Mouse (Mus musculus) heart, adult 11 months (tissue): ENCODE results near the gene Chrm4.
A peak's percentile ranks its signal among the peaks of the same experiment; 100 is the strongest.

Experiments used
- DNase-seq: peaks from one replicate; pipeline ENCODE4 v3.0.0; 2022

Chrm4 gene

DNA sequence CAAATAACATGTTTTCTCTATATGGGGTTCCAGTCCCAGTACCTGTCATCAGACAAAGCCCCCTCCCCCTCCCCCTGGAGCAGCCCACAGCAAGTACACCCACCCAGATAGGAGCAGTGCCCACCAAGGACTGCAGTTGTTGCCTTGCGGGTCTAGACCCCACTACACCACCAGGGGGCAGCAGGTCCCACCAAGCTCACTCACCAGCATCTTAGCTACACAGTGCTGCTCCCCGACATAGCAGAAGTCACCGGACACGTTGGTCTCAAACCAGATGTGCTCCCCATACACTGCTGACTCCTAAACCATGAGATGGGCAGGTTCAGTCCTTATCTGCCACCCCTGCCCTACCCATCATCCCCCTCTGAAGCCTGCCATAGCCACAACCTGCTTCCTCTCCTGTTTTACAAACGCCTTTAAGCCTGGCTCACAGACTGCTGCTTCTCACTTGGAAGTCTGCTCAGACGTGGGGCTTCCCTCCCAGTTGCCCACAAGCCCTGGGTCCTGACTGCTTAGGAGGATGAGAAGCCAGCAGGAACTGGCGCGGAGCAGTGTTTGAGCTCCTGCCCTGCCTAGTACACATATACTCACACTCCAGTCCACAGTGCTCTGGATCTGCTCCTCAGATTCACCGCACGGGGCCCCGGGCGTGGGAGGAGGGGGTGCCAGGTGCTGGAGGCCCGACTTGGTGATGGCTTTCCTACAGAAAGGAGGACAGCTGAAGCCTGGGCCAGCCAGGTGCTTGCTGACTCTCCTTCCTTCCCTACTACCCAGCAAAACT is 17.3 kb downstream of the Chrm4 start:
- peak; percentile 96 for DNase-seq

DNA sequence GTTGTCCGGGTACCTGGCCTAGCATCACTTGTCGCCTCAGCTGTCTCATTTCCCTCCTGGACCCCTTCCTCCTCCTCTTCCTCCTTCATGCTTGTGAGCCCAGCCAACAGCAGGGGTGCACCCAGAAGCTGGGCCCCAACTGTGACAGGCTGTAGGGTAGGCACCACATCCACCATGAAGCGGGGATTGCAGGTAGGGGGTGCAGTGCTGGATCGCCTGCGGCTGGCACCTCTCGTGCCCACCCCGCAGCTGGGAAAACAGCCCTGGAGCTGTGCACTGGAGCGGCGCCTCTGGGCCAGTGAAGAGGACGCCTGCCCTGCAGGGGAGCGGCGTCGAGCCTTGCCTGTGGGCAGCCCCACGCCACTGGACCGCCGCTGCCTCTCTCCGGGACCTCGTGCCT is 18.4 kb downstream of the Chrm4 start, which contains the start of gene Gm9821:
Gene Gm9821 (plus strand): TSS at position 221 of the 400 bp plus-strand sequence.
- no peak for DNase-seq

DNA sequence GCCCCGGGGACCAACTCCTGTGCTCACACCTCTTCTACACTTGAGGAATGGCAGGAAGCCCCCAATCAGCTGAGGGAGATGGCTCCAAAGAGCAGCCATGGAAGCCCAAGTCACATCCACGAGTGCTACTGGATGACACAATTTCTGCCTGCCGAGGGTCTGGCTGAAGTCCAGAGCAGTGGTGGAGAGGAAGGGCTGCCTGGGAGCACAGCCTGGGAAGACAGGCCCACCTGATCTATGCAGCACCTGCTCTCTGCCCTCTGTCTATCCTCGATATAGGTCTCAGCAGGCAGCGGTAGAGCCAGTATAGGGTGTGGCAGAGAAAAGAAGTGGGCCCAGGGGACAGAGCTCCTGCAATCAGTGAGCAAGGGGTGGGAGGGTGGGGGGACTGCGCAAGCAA is 19.8 kb downstream of the Chrm4 start:
- DNase-seq = peak; percentile 95

DNA sequence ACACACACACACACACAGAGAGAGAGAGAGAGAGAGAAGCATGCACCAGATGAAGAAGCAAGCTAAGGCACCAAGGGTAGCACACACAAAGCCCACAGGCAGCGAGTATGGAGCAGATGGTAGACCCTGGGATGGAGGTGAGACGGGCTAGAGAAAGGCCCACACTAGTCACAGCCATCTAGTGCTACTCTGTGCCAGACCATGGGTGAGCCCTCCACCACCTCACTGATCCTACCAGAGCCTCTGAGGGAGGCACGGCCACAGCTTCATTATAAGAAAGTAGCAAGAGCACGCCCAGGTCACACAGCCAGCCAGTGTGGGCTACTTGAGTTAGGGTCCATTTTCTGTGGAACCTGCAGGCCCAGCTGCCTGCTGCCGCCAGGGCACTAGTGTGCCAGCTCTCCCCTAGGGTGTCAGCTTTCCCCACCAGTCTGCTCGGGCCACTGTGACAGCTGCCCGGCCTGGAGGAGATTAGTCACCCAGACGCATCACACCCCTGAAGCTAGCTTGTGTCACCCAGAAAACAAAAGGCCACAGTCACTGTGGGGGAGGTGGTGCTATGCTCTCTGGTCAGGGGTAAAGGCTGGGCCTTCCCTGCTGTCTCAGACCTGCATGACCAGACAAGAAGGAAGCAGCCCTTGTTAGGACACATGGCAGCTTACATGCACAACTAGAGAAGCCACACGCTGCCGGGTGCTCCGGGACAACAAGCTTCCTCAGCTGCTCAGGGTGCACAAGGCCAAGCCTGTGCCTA is 20.5 kb downstream of the Chrm4 start:
- DNase-seq = peak; percentile 96

DNA sequence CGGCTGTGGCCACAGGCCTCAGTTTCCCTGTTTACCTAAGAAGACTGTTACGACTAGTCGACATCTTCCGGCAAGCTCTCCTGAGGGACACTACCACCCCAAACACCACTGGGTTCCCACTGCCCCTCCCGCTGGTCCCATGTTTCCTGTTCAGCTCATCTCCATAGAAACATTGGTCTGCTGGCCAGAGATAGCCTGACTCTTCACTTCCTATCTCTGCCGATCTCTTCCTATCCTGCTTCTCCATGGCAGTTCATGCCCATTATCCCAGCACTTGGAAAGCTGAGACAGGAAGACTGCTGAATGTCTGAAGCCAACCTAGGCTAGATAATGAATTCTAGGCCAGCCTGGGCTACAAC is 21.1 kb downstream of the Chrm4 start:
- DNase-seq = peak; percentile 97

DNA sequence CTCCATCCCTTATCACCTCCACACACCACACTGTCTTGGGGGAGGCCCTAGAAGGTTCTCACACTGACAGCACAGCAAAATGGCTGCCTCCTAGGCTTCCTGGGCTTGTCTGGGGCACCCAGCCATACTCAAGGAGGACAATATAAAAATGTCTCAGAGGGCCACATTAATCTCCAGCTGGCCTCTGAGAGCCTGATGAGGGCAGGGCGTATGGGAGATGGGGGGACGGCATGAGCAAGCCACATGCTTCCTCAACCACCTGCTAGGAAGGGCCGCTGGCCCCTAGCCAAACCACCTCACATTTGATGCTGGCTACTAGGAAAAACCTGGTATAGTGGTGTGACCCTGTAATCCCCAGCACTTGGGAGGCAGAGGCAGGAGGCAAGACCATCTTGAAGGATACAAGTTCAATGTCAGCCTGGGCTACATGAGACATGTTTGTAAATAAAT is 21.8 kb downstream of the Chrm4 start:
- DNase-seq = no peak

DNA sequence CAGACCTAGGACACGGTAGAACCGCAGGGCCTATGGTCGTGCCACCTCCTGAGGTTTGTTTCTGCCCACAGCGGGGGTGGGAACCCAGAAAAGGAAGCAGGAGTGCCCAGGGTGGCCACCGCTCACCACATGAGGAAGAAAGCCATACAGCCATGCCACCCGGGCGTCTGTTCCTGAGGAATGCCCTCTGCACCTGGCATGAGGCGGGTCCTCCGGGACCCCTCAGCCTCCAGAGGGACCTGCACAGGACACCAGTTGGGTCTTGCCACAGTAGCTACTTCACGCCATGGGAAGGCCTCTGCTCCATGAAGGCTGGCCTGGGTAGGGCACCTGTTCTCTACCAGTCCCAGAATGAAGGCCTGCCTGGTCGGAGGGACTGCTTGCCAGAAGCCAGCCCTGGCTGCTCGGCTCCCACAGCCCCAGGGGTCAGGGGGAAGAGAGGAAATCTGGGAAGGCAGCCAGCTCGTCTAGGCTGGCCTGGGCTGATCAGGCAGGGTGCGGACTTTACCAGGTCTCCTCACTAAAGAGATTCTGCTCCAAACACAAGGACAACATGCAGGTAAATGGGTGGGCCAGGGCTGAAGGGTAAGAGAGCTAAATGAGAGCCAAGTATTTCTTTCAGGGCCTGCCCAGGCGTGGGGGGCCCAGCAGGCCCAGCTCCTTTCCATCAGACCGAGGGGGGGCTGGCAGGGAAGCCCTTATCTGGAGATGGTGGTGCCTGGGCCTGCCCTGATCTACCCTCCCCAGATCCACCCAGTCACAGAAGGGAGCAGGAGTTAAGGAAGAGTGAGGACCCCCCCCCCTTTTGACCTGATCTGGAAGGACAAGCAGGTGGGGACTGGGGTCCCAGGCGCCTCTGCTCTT is 22.6 kb downstream of the Chrm4 start:
- DNase-seq = peak; percentile 98

DNA sequence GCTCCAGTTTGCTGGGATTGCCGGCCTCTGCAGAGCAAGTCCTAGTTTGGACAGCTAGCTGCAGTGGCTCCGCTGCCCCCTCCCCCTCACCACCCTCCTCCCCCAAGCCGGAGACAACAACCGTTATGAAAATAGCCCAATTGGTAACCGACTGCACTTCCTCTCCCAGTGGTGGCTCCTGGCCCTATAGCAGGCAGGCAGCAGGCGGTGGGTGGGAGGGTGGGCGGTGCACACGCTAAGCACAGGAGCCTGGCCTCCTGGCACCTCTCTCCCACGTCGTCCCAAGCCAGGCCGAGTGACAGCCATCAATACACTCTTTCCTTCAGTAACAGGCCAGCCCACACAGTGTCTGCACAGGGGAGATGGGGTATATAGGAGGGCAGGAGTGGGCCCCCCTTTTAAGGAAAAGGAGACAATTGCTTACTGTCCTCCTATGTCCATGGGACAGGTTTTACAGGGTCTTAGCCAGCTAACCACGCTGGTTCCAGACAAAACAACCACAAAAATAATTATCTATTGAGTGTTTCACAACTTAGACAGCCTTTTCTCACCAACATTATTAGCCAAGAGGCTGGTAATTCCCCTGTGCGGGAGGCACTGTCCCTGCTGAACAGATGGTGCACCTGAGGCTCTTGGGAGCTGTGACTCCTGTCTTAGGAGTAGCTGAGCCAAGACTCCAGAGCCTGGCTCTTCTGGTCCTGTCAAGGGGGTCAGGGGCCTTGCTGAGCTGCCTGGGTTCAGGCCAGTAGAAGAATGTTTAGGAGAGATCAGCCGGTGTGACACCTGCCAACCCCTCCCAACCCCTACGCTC is 23.4 kb downstream of the Chrm4 start:
- DNase-seq = peak; percentile 98

DNA sequence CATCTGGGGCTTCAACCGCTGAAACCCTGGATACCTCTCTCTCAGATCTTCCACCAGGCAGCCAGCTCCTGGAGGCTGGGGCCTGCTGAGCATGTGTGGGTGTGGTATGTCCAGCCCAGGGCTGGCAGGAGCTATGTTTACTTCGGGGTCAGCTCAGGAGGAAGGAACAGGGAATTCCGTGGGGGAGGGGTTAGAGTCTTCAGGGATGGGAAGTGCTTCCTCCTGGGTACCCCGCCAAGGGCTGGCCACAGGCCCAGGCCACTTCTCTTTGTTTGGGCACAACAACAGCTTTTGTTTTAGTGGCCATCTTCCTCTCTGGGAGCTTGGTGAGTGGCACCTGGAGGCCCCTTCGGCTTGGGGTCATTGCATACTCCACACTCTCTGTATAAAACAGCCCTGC is 26.8 kb downstream of the Chrm4 start:
- peak; percentile 99 for DNase-seq

DNA sequence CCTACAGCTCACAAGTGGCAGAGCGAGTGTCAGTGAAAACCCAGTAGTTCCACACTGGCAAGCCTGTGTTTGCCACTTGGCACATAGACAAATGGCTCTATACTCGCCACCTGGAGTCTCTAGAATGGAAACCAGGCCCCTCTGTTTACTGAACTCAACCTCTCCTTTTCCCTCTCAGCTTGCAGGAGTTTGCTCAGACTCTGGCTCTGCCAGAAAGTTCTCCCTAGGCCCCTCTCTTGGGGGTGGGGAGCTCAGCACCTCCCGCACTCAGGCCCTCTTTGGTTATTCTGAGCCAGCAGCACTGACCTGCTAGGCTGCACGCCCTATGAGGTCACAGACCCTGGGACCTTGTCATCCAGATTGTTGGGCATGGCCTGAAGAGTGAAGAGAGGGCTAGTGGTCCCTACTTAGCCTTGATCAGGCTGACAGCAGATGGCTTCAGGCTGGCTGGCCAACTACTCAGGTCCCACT is 28.1 kb downstream of the Chrm4 start:
- DNase-seq = peak; percentile 85

DNA sequence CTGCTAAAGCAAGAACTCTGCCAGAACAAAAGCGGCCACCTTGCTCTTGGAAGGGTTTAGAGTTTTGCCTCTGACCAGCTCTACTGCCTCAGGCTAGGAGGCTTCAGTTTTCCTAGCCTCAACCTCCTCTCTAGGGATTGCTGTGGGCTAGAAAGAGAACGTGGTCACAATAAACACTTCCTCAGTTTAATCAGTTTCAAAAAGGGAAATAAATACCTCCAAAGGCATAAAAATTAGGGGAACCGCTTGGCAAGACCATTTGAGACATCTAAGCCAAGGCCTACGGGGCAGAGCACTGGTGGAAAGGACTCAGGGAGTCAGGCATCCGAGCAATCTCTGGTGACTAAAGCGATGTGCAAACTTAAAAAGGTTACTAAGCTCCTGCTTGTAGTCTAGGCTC is 28.8 kb downstream of the Chrm4 start:
- peak; percentile 74 for DNase-seq

DNA sequence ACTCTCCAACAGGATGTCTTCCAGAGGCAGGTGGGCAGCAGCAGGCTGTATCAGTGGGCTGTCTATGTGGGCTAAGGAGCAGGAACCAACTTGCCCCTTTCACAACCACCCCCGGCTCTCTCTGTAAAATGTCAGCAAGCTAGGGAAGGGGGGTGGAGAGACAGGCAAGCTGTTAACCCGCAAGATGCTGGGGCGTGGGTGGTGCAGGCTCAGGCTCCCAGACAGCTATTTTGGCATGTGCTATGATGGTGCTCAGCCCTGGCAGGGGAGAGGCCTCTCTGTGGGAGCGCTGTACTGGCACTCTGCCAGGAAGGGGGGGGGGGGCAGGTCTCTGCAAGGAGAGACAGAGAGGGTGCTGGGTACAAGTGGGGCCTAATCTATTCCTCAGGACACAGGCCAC is 30.0 kb downstream of the Chrm4 start:
- DNase-seq = peak; percentile 93

DNA sequence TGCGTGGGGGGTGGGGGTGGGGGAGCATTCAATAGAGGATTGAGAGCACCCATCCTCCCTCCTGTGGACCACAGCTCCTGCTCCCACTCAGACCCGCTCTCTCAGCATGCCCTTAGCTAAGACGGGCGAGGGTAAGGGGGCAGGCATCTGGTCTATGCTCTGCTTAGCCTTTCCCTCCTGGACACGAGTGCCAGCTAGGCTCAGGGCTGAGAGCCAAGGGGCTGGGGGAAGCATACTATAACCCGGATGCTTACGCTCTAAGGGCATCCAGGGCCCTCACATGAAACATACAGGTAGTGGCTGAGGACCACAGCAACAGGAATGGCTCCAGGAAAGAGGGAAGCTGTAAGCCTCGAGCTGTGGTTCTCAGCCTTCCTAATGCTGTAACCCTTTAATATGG is 31.0 kb downstream of the Chrm4 start:
- DNase-seq = peak; percentile 80

DNA sequence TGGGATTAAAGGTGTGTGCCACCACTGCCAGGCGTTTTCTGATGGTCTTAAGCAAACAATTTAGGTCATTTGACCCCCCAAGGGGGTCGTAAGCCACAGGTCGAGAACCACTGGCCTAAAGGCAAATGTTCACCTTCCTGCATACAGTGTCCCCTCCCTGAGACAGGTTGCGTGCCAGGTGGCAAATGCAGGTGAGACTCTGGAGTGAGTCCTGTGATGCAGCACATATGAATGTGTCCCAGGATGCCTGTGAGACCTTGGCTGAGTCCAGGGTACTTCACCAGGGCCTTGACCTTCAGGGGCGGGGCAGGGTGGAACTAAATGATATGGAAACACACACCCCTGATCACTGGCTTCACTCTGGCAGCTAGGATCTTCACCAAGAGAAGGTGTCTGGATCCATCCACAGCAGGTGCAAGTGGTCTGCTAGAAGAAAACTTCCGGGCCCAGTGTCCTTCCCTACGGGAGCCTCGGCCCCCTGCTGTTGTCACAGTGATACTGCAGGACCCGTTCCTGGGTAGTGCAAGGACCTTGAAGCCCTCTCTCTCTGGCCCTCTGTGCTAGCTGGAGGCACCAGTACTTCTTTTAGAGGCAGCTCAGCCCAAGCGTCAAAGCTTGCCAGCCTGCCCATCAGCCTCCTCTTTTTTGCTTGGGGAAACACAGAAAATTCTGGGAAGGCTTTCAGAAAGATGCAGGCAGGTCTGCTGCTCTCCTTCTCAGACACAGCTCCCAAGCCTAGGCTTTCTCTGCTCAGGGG is 31.8 kb downstream of the Chrm4 start:
- DNase-seq = peak; percentile 94

DNA sequence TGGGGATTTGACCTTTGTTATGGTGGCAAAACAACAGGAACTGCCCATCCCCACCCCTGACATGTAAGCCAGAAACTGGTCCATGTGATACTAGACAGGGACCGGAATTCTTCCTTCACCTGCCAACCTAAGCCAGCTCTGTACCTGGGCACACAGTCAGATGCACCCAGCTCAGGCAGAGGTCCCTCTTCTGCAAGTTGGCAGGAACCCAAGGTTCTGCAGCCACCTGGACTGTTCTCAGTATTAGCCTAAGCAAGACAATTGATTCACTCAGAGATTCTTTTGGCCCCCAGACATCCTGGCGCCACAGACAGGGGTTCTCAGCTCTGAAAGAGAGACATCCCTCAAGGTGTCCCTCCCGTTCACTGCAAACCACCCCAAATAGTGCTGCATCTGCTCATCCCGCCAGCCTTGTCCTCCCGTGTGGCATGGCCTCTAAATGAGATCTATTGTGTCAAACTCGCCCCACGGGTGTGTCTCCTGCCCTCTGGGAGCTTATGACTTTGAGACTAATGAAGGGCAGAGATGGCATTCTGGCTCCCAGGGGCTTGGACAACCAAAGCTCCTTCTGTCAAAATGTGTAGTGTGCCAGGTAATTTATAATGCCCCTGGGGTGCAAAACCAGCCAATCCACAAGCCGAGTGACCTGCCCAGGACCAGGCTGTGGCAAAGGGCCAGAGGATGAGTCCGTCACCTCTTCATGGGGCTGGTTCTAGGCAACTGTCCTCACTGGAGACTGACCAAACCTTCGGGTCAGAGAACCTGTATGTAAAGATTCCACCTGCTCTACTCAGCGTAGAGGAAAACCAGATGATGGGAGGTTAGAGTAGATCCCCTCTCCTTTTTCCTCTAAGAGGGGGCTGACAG is 32.7 kb downstream of the Chrm4 start:
- peak; percentile 92 for DNase-seq

DNA sequence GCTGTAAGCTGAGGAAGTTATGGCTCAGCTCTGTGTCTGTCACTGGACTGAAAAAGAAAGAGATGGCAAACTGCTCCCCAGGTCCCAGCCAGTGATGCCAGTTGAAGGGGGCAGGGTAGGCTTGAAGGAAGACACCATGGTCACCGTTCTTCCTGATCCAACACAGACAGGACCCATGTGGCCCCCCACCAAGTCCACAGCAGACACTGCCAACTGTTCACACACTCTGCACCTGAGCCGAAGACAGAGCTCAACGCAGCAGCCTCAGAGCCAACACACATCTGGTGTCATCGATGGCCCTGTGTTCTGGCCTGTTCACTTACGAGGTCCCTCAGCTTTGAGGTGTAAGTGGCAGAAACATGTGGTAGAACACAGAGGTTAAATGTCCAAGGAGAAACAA is 33.4 kb downstream of the Chrm4 start:
- DNase-seq = peak; percentile 87

DNA sequence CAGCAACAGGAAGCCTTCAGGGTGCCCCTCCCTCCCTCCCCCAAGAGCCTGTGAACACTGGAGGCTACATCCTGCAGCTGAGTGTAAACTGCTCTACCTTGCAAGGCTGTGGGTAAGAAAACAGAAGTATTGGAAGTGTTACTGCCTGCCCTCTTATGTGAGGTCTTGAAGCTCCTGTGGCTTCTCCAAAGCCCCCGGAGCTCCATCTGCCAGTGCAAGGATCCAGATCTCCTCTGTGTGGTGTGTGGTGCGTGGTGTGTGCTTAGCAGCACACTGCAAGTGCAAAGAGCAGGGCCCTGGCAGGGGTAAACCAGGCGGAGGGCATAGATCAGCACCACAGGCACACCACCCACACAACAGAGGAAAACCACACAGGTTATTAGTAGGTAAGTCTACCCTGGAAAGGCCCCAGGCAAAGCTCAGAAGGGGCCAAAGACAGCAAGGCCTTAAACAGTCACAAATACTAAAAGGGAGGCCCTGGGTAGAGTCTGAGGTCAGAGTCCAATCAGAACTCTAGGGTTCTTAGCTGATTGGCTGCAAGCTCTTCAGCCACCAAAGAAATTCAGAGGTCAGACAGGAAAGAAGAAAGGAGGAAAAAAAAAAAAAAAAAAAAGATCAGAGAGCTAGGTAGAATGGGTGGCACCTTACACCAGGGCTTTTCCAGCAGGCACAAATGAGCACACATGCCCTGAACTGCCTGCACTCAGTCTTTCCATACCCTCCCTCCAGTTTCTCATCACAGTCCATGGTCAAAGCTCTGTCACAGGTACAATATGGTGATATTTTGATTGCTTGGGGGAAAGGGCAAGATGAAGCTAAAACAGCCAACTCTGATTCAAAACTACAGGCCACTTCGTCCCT is 35.1 kb downstream of the Chrm4 start:
- peak; percentile 92 for DNase-seq

DNA sequence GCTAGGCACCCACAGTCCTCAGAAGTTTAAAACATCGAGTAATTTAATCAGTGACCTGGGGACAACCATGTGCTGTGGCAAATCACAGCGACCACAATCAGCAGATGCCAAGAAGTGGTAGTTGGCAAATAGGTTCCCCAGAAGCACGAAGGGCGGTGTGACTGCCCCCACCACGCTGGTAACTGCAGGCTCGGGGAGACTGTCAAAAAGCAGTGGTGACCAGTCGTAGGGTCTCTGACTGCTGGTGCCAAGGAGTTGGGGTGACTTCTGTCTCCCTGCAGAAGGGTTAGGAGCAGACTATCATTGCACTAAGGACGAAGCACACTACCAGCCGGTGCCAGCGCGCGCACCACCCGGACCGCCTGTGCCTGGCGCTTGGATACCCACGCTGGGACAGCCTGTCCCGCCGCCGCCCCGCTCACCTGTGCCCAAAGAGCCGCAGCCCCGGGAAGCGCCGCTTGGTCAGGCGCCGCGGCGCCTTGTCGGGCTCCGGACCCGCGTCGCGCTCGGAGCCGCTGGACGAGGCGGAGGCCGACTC is 35.9 kb downstream of the Chrm4 start:
- DNase-seq = peak; percentile 95

DNA sequence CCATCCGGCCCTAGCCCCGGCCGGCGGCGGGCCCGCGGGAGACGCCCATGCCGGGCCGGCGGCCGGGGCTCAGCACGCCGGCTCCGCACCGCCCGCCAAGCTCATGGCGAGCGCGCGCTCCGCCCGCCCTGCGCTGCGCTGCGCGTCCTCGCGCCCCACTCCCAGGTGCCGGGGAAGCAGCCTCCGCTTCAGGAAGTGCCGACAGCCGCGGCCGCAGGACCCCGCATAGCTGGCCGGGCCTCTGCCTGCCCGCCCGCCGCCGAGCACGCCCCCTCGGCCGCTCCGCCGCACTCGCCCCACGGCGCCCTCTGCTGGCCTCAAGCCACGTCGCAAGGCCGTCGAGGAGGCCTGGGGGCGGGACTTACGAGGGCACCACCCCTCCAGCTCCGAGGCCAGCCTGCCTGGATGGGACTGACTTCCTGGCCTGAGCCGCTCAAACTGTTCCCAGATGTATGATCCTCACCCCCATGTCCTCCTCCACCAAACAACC is 36.4 kb downstream of the Chrm4 start:
- peak; percentile 100 for DNase-seq
